Mouse (Mus musculus) cortical plate, adult 2 months (tissue): ENCODE results near the gene Zfand6.

Experiments used
- CTCF ChIP-seq: fragments of 200-500 bp; IDR thresholded peaks from 2 replicates; pipeline ENCODE4 v1.5.1; 2011; ENCODE audit warnings: mild to moderate bottlenecking, control low read depth, low read length; ENCODE audit not compliant: insufficient read depth; ENCODE audit errors: extremely low read depth
- POLR2A ChIP-seq: fragments of 200-500 bp; IDR thresholded peaks from 2 replicates; pipeline ENCODE4 v1.6.1; 2011; ENCODE audit warnings: mild to moderate bottlenecking, low read length, control low read depth; ENCODE audit not compliant: insufficient read depth; ENCODE audit errors: extremely low read depth

DNA sequence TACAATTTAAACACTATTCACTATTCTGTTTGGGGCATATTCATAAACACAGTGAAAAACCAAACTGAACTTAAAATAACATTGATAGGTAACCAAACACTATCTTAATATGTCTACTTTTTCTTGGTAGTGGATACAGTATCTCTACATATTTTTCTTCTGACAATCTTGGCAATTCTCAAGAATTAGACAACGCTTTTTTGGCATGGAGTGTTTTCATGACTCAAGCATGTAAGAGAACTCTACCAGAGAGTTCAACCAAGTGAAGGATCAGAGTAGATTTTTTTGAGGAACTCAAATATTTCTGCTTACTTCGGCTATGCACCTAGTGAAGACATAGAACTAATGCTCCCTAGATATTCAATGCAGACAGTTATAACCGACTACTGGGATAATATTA lies 68.8 kb downstream of the Zfand6 start:
- TF ChIP-seq CTCF (no peak), POLR2A (no peak)
